Mouse (Mus musculus) bone marrow, adult 2 months (tissue): ENCODE results near the gene Pxdc1. TPM values are rescaled to one million over a fixed set of nuclear protein-coding genes. Genes with fewer than 3 reads are reported as not detected.

Source experiments
- H3K27ac ChIP-seq: fragments of 200-500 bp; 2 replicates; pipeline ENCODE4 v1.5.1; 2012; ENCODE audit warnings: low read depth, mild to moderate bottlenecking, control low read depth, inconsistent platforms, low read length; ENCODE audit not compliant: control insufficient read depth, poor library complexity, insufficient read depth
- H3K4me1 ChIP-seq: fragments of 200-500 bp; 2 replicates; pipeline ENCODE4 v1.6.1; 2011; ENCODE audit warnings: low read length; ENCODE audit not compliant: control insufficient read depth, insufficient read depth
- H3K4me3 ChIP-seq: fragments of 200-500 bp; replicated peaks from 2 replicates; pipeline ENCODE3; 2011; ENCODE audit warnings: mild to moderate bottlenecking, low read depth, low read length, control low read depth; ENCODE audit not compliant: control insufficient read depth
- CTCF ChIP-seq: fragments of 200-500 bp; IDR thresholded peaks from 2 replicates; pipeline ENCODE4 v1.5.1; 2011; ENCODE audit warnings: low read length, control low read depth; ENCODE audit not compliant: control insufficient read depth, insufficient read depth
- POLR2A ChIP-seq: fragments of 200-500 bp; IDR thresholded peaks from 2 replicates; pipeline ENCODE4 v1.6.1; 2011; ENCODE audit warnings: low read depth, mild to moderate bottlenecking, control low read depth, low read length, borderline replicate concordance; ENCODE audit not compliant: control insufficient read depth
- WGBS: fragments of 180-500 bp; shearing (Covaris S2); methylation state at CpG from one replicate; pipeline ENCODE4 v1.1.7; 2018; 5-methylcytosine and 5-hydroxymethylcytosine counted together
- polyA plus RNA-seq: library from polyadenylated mRNA; stranded (reverse); fragments of >200 nt; gene quantifications from 2 replicates; pipeline ENCODE4 v1.2.4, GENCODE M21; 2011; ENCODE audit warnings: low replicate concordance; ENCODE audit not compliant: missing spikeins, insufficient read depth, insufficient read length

Pxdc1 gene
- 0.86 and 5.0 TPM in 2 replicates for polyA plus RNA-seq

DNA sequence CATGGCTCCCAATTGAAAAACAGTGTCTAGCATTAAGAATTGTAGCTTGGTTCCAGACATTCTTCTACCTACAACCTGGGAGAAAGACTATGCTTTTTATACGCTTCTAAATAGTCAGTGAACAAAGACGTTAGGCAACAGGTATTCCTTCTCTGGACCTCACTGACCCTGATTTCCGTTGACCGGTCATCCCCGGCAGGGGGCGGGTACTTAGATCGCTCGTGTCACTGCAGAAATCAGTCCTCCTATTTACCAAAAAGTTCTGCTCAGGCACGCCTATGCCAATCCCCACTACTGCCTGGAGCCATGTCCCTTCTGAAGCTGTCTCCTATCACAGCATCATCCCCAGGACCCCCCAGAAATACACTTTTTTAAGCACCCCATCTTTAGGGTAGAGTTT, at the start of gene Pxdc1:
Pxdc1 (minus strand) TSS at position 96 of the 400 bp plus-strand sequence.
- no peak for TF ChIP-seq POLR2A
- no peak for TF ChIP-seq CTCF
- Histone ChIP-seq H3K27ac (peak within 1 kb of the TSS; percentile 79), H3K4me3 (peak within 1 kb of the TSS; percentile 59), H3K4me1 (no peaks in the 10 kb centered on the region)
- WGBS, result 39% methylated on average over 9 of the region's 9 CpGs

DNA sequence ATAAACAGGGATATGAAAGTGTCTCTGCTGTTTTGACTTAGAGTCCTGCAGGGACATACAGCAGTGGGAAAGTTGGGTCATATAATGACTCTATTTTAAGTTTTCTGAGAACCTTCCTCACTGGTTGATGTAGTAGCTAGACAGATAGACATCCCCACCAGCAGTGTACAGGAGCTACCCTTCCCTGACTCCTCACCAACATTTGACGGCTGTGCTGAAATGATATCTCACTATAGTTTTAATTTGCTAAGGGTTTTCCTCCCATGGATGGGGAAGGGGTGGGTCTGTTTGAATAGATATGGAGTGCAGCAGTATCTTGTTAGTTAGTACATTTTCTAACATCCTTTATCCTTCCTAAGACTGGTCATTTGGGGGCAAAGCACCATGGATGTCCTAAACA, 47.3 kb upstream of the Pxdc1 start:
- 48% methylated on average over 1 of the region's 1 CpGs for WGBS
- Histone ChIP-seq H3K4me1 (peaks cover 2% of the 10 kb centered on the region), H3K27ac (no peak overlapping the region), H3K4me3 (no peak overlapping the region)
- TF ChIP-seq CTCF (no peak), POLR2A (no peak)

DNA sequence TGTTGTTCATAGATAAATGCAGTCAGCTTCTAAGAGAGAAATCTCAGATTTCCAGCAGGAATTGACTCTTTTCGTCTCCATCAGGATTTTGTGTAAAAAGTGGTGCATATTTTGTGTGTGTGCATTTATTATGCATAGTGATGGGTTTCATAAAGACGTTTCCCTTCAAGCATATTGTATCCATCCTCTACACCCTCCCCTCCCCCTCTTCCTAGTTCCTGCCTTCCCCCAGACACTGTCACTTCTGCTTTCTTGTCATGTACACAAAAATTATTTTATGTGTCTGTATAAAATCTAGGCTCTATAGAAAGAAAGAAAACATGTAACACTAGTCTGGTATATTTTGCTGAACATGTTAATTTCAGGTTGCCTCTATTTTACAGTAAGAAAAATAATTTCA, 46.8 kb upstream of the Pxdc1 start:
- Histone ChIP-seq H3K4me3 (no peak overlapping the region), H3K4me1 (peaks cover 2% of the 10 kb centered on the region), H3K27ac (no peak overlapping the region)
- 23% methylated on average over 2 of the region's 2 CpGs for WGBS
- no peak for TF ChIP-seq POLR2A
- no peak for TF ChIP-seq CTCF

DNA sequence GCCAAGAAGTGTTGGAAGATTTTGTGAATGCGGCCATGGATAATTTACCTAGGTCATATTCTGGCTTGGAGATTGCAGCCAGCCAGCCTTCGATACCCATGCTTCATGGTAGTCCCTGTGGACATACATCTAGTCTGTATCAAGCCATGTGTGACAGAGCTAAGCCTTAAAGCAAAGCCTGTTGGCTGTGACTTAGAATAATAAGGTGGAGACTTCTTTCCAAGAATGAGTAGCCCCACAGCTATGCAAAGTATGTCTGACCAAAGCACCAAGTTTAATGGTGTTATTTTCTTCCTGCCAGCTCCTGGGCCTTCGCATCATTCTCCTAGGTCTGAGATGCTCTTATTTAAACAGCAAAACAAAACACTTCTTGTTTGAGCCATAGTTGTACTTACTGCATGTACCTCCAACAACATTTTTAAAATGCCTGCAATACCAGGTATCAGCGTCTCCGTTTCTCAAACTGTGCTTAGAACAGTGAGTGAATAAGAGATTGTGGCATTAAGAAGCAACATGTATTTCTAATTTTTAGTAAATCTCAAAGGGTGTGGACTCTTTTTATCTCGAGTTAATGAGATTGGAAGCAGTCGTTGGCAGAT, 43.5 kb upstream of the Pxdc1 start:
- Histone ChIP-seq H3K27ac (no peak overlapping the region), H3K4me1 (no peaks in the 10 kb centered on the region; the same call in 1 of the 2 replicates), H3K4me3 (no peak overlapping the region)
- no peak for TF ChIP-seq CTCF
- TF ChIP-seq POLR2A, result no peak
- WGBS, result 79% methylated on average over 7 of the region's 7 CpGs

DNA sequence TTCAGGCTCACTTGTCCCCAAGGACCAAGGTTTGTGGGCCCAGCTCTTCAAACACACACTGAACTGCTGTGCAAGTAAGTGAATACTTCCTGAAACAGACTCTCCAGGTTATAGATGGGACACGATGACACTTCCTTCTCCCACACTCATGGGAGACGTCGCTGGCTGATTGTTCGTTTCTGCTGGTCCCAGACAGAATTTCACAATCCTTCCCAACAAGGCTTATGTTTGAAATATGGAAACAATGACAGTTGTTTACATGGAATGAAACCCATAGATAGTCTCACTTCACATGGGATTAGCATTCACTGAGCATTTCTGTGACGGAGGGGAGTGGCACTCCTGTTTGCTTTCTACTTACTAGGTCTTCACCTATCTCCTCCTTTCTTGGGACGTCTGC, 39.8 kb upstream of the Pxdc1 start:
- WGBS, result 51% methylated on average over 6 of the region's 6 CpGs
- TF ChIP-seq CTCF (no peak), POLR2A (no peak)
- H3K27ac ChIP-seq, result no peak overlapping the region
- H3K4me1 ChIP-seq, result no peaks in the 10 kb centered on the region; the same call in 1 of the 2 replicates
- no peak overlapping the region for H3K4me3 ChIP-seq

DNA sequence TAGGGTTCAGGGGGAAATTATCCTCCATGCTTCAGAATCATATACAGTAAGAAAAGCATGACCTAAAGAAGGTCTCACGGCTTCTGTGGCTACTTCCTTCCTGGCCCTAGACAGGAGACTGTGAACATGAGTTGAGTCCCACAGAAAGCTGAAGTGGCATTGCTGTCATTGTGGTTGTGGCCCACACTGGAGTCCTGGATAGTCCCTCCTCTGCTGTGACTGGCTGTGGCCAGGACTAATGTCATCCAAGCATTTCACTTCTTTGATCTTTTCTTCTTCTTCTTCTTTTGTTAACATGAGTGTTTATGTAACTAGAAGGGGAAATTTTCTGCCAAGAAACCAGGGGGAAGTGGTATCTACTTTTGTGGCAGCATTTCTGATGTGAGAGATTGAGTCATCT, 37.8 kb upstream of the Pxdc1 start:
- 3% methylated on average over 1 of the region's 1 CpGs for WGBS
- TF ChIP-seq POLR2A (no peak), CTCF (no peak)
- Histone ChIP-seq H3K4me3 (no peak overlapping the region), H3K4me1 (no peaks in the 10 kb centered on the region; the same call in 1 of the 2 replicates), H3K27ac (no peak overlapping the region)

DNA sequence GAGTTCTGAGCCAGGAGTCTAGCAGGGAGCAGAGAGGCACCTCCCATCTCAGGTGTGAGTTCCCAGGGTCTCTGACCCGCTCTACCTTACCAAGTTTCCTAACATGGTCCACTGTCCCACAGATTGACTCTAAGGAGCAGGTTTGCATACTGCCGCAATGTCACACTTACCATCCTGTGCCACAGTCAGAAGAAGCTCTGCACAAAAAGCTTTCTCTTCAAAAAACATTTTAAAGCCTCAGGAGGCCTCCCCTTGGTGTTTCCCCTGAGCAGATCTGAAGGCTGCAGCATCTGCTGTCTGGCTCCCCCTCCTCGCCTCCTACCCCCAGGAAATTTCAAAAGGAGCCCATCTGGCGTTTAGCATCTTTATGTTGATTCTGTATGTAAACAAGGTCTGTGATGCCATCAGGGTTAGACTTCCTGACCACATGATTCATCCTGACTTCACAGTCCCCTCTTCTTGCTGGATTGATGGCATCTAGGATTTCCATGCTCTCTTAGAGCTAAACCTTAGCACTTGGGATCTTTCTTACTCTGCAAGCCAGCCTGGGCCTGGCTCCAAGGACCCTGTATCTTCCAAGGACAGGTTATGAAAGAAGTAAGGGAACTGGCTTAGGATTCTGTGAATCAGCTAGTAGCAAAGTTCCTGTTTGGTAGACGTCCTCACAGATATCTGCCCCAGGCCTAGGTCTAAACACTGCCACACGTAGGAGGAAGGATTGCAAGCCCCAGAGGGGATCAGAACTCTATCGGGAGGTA, 31.9 kb upstream of the Pxdc1 start:
- H3K27ac ChIP-seq, result no peak overlapping the region
- WGBS, result 62% methylated on average over 7 of the region's 7 CpGs
- no peaks in the 10 kb centered on the region; the same call in 1 of the 2 replicates for H3K4me1 ChIP-seq
- no peak overlapping the region for H3K4me3 ChIP-seq
- TF ChIP-seq CTCF, result no peak
- TF ChIP-seq POLR2A, result no peak

DNA sequence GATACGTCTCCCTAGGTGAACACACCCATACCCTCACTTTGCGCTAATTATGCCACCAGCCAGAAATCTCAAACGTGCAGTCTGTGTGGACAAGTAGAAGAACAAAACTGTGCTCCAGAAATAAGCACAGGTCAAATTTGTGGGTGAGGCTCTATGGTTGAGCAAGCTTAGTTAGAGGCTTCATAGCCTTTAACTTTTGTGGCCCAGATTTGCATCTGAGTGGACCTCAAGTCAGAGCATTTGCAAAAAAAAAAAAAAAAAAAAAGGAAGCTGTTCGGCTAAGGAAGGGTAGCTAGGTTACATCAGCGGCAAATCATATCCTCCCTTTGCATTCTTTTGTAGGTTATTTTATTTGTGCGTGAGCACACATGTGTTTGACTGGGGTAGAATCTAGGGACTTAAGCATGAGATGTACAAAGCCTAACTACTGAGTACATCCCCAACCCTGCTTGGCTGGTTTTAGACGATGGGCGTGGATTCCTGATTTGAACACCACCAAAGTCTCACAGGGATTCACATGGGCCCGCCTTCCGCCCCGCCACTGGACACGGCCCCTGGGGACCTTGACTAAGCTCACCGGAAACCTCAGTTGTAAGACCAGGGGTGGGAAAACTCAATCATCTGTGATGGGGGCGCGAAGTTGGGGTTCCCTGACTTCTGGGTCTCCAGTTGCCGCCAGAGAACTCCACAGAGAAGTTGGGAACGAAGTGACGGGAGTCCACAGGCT, 30.6 kb upstream of the Pxdc1 start:
- 63% methylated on average over 18 of the region's 18 CpGs for WGBS
- Histone ChIP-seq H3K4me1 (no peaks in the 10 kb centered on the region; the same call in 1 of the 2 replicates), H3K27ac (peak overlapping the region; percentile 24; the same call in 1 of the 2 replicates), H3K4me3 (no peak overlapping the region)
- TF ChIP-seq POLR2A (no peak), CTCF (no peak)
